Mouse (Mus musculus) C2C12 (cell line): Measurements from ENCODE around the gene Fam13a. TPM values are rescaled to one million over a fixed set of nuclear protein-coding genes. Genes with fewer than 3 reads are reported as not detected.

Experiments used
- H3K27me3 ChIP-seq: one replicate; pipeline ENCODE4 v1.6.1; 2011; ENCODE audit not compliant: control insufficient read depth, insufficient read depth, insufficient read length
- H3K36me3 ChIP-seq: one replicate; pipeline ENCODE4 v1.6.1; 2011; ENCODE audit not compliant: control insufficient read depth, insufficient read depth
- H3K4me3 ChIP-seq: one replicate; pipeline ENCODE4 v1.5.1; 2011; ENCODE audit warnings: mild to moderate bottlenecking, control low read depth; ENCODE audit not compliant: poor library complexity, insufficient read depth, severe bottlenecking
- H3K79me2 ChIP-seq: one replicate; pipeline ENCODE4 v1.6.1; 2011; ENCODE audit not compliant: control insufficient read depth, insufficient read depth
- H3K79me3 ChIP-seq: one replicate; pipeline ENCODE4 v1.6.1; 2011; ENCODE audit warnings: low read depth, control low read depth
- H3ac ChIP-seq: one replicate; pipeline ENCODE3; 2011; ENCODE audit warnings: low read depth; ENCODE audit not compliant: control insufficient read depth, insufficient read length
- CEBPB ChIP-seq: IDR thresholded peaks from one replicate; pipeline ENCODE4 v1.6.1; 2011; ENCODE audit warnings: low read depth, mild to moderate bottlenecking, control low read depth, moderate library complexity
- CTCF ChIP-seq: IDR thresholded peaks from one replicate; pipeline ENCODE4 v1.5.1; 2011; ENCODE audit not compliant: control insufficient read depth, insufficient read depth, insufficient read length
- FOSL1 ChIP-seq: IDR thresholded peaks from one replicate; pipeline ENCODE4 v1.8.0; 2011; ENCODE audit warnings: mild to moderate bottlenecking, low read length; ENCODE audit not compliant: poor library complexity, insufficient read depth, severe bottlenecking
- MAX ChIP-seq: IDR thresholded peaks from one replicate; pipeline ENCODE4 v1.6.1; 2011; ENCODE audit warnings: mild to moderate bottlenecking, control low read depth
- MYOD1 ChIP-seq: IDR thresholded peaks from one replicate; pipeline ENCODE4 v1.6.1; 2011; ENCODE audit warnings: low read depth; ENCODE audit not compliant: control insufficient read depth, insufficient read length
- MYOG ChIP-seq: IDR thresholded peaks from one replicate; pipeline ENCODE4 v1.6.1; 2011; ENCODE audit not compliant: control insufficient read depth, insufficient read length; ENCODE audit errors: extremely low read depth
- USF1 ChIP-seq: IDR thresholded peaks from one replicate; pipeline ENCODE4 v1.6.1; 2011; ENCODE audit warnings: low read depth, mild to moderate bottlenecking, control low read depth, moderate library complexity
- polyA plus RNA-seq: library from polyadenylated mRNA; unstranded; fragments of >200 nt; fragmentation: generic; extraction: Trizol; gene quantifications from one replicate; pipeline ENCODE4 v1.2.1, GENCODE M21; 2012; ENCODE audit warnings: missing spikeins

Gene Fam13a
- polyA plus RNA-seq, 1 experiment, result 0.12 TPM

DNA sequence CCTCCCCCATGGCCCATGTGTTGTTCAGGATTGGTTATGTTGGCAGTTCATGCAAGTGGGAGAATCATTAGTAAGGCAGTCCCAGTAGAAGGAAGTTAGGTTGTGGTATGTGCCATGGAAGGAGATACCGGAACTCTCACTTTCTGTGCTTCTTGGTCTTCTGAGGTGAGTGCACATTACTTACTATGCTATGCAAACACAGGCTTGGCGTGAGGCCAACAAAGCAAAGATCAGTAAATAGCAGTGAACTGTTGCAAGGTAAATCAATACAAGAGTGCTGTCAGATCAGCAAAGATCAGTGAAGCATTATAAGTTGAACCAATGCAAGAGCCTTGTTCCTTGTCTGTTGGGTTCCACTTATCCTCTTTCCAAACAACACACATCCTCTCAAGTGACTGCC, 28.9 kb upstream of the Fam13a start:
- Histone ChIP-seq H3K27me3 (no peaks in the 10 kb centered on the region), H3ac (no peak overlapping the region), H3K79me3 (no peaks in the 10 kb centered on the region), H3K79me2 (no peaks in the 10 kb centered on the region), H3K4me3 (no peak overlapping the region), H3K36me3 (no peaks in the 10 kb centered on the region)
- TF ChIP-seq MYOG (no peak), MYOD1 (no peak)

DNA sequence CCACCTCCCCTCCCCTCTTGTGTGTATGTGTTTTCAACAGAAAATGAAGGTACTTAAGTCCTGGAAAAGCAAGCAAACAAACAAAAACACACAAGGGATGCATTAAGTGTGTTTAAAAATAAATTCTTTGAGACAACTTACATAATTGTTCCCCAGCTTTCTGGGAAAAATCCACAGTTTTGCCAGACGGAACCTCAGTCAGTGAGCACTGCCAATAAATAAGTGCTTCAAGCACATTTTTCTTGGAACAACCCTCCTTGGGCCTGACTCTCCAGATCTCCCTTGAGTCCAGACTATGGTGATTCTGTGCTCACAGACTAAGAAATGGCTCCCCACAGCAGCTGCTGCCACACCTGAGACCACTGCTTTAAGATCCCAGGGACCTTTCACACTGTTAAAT, 15.4 kb upstream of the Fam13a start:
- H3K79me3 ChIP-seq, result no peaks in the 10 kb centered on the region
- no peaks in the 10 kb centered on the region for H3K27me3 ChIP-seq
- no peak overlapping the region for H3ac ChIP-seq
- H3K36me3 ChIP-seq, result no peaks in the 10 kb centered on the region
- no peak overlapping the region for H3K4me3 ChIP-seq
- H3K79me2 ChIP-seq, result no peaks in the 10 kb centered on the region
- TF ChIP-seq FOSL1, result no peak
- no peak for TF ChIP-seq MAX
- TF ChIP-seq MYOD1, result no peak
- no peak for TF ChIP-seq USF1
- TF ChIP-seq MYOG, result no peak
- no peak for TF ChIP-seq CTCF
- TF ChIP-seq CEBPB, result no peak

DNA sequence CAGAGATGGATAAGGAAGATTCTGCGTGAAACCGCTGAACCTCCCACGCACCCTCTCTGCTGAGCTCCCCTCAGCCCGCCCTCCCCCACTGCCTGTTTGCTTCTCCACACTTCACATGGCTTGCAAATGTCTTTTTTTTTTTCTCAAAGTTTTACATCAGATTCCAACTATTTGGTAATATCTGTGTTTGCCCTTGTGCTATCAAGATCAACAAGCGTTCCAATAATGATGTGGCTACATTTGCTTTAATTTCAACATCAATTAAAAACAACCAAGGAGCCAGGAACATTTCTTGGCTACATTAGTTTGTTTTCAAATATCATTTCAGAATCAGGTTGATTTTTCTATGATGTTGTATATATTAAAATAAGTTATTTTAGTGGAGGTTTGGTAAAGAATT, 8.4 kb upstream of the Fam13a start:
- Histone ChIP-seq H3ac (no peak overlapping the region), H3K79me3 (no peaks in the 10 kb centered on the region), H3K4me3 (no peak overlapping the region), H3K27me3 (no peaks in the 10 kb centered on the region), H3K36me3 (no peaks in the 10 kb centered on the region), H3K79me2 (no peaks in the 10 kb centered on the region)
- TF ChIP-seq MAX, result no peak
- TF ChIP-seq FOSL1, result no peak
- no peak for TF ChIP-seq CTCF
- no peak for TF ChIP-seq MYOG

DNA sequence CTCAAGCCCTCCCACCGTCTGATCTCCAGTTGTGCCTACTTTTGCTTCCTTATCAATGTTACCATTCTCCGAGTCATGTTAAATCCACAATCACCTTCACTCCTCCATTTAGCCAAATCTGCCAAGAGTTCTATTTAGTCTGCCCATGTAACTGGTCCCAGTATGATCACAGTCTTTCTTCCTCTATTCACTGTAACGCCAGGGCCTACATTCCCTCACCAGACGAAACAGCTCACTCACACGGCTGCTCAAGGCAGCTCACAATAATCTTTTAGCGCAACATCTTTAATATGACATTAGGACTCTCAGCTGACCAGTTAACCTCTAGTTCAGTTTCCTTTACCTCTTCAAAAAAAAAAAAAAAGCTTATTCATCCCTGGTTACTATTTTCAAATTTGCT, 7.2 kb upstream of the Fam13a start:
- no peak overlapping the region for H3ac ChIP-seq
- no peaks in the 10 kb centered on the region for H3K79me2 ChIP-seq
- no peaks in the 10 kb centered on the region for H3K27me3 ChIP-seq
- TF ChIP-seq MYOG (no peak), CTCF (no peak), MYOD1 (no peak), FOSL1 (no peak), USF1 (no peak), CEBPB (no peak), MAX (no peak)
- H3K4me3 ChIP-seq, result no peak overlapping the region
- no peaks in the 10 kb centered on the region for H3K79me3 ChIP-seq
- no peaks in the 10 kb centered on the region for H3K36me3 ChIP-seq

DNA sequence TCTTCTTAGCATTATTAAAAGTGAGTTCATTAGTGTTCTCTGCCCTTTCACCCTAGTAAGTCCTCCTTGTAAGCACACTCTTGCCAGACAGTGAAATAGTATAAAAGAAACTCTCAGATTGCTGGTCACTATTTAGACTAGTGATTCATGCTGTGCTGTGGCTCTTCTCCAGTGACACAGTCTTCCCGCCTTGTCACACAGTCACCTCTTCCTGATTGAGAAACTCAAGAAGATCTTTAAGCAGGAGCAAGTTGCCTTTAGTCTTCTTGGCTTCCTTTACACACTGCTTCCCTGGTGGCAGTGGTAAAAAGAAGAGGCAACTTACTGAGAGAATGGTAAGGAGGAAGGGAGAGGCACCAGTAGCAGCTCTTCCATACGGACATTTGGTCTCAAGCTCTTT, 6.3 kb upstream of the Fam13a start:
- no peaks in the 10 kb centered on the region for H3K79me3 ChIP-seq
- H3ac ChIP-seq, result no peak overlapping the region
- no peaks in the 10 kb centered on the region for H3K27me3 ChIP-seq
- H3K4me3 ChIP-seq, result no peak overlapping the region
- no peaks in the 10 kb centered on the region for H3K36me3 ChIP-seq
- H3K79me2 ChIP-seq, result no peaks in the 10 kb centered on the region
- TF ChIP-seq FOSL1 (no peak), CEBPB (no peak), MYOD1 (no peak), USF1 (no peak), CTCF (no peak), MAX (no peak), MYOG (no peak)

DNA sequence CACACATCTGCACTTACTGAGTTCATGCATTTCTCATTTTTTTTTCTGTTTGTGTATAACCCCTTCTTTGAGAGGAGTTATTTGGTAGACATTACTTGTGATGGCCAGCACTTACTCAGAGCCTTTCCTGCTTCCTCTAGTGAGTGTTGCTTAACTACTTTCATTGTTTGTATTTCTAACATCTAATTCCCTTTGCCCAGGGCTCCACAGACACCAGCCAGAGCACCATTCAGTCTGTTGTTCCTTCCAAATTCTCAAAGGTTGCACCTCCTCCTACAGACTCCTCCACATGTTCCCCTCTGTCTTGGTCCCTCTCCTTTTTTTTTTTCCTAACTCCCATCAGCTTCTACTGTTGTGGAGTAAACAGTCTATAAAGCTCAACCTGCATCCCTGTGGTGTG, 5.7 kb upstream of the Fam13a start:
- H3K79me3 ChIP-seq, result no peaks in the 10 kb centered on the region
- no peaks in the 10 kb centered on the region for H3K79me2 ChIP-seq
- H3K36me3 ChIP-seq, result no peaks in the 10 kb centered on the region
- H3K4me3 ChIP-seq, result no peak overlapping the region
- TF ChIP-seq FOSL1 (no peak), CTCF (no peak), MYOD1 (no peak), MAX (no peak), CEBPB (no peak), USF1 (no peak)
- no peaks in the 10 kb centered on the region for H3K27me3 ChIP-seq
- H3ac ChIP-seq, result no peak overlapping the region
